ENCODE assay signal across 19 mouse cellular contexts in the genomic region with DNA sequence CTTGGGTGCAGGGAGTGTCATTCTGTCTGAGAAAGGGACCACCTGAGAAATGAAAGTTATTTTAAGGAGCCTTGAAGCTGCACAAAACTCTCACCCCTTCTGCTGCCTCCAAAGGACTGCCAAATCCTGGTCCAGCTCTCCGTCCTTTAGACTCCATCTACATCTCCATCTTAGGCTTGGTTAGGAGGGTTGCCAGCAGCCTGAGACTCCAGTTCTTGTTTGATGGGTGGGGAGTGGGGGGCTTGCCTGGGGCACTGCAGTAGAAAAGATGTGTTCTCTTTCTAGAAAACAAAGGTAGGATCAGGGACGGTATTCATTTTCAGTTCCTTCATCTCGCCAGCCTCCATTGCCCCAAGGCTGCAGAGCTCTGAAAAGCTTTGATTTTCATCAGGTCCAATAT. TPM values are rescaled to one million over a fixed set of nuclear protein-coding genes. Genes with fewer than 3 reads are reported as not detected.
DNase-seq lines count a peak whose midpoint lies in the region; ATAC-seq and TF ChIP-seq lines count a peak whose summit lies in the region.
"Had no signal": no experiment of that assay in that cellular context is flagged by ENCODE, and none has a peak within 500 bp of the region (broad histone marks: within the 10 kb centered on the region; RNA-seq: fewer than 3 reads in every experiment).

No protein-coding gene starts in this region.

- peak overlapping the region; percentile 60 for H3K9ac ChIP-seq in kidney, embryonic 16.5 days (replicated peaks; ENCODE audit: low read length)
- H3K9ac ChIP-seq in intestine, embryonic 16.5 days (ENCODE audit: low read depth, low read length): peak overlapping the region; percentile 43; the same call in 1 of the 2 replicates
- H3K9ac ChIP-seq: hindbrain, embryonic 15.5 days; midbrain, embryonic 12.5 days had no signal

- peak overlapping the region; percentile 71 for H3K4me2 ChIP-seq in kidney, embryonic 16.5 days (replicated peaks; ENCODE audit: low read depth, low read length)
- peak overlapping the region; percentile 41; the same call in 1 of the 2 replicates for H3K4me2 ChIP-seq in intestine, embryonic 16.5 days (ENCODE audit: low read depth, low read length)
- H3K4me2 ChIP-seq: hindbrain, embryonic 15.5 days; midbrain, embryonic 12.5 days had no signal

- H3K27me3 ChIP-seq in kidney, embryonic 16.5 days (ENCODE audit: insufficient read depth, low read length): peaks cover 43% of the 10 kb centered on the region
- H3K27me3 ChIP-seq in intestine, embryonic 16.5 days (replicated peaks; ENCODE audit: control insufficient read depth, insufficient read depth, low read length): peaks cover 79% of the 10 kb centered on the region
- H3K27me3 ChIP-seq in midbrain, embryonic 10.5 days (ENCODE audit: low read depth, poor library complexity, severe bottlenecking): peaks cover 100% of the 10 kb centered on the region

- H3K9me3 ChIP-seq in kidney, embryonic 16.5 days (ENCODE audit: low read length): no peaks in the 10 kb centered on the region
- no peaks in the 10 kb centered on the region for H3K9me3 ChIP-seq in intestine, embryonic 16.5 days (ENCODE audit: control insufficient read depth, low read length)
- no peaks in the 10 kb centered on the region for H3K9me3 ChIP-seq in midbrain, embryonic 10.5 days (replicated peaks)
- H3K9me3 ChIP-seq: hindbrain, embryonic 15.5 days; midbrain, embryonic 12.5 days had no signal

- H3K4me3 ChIP-seq in kidney, embryonic 16.5 days (ENCODE audit: low read length): peak overlapping the region; percentile 63
- peak overlapping the region; percentile 49 for H3K4me3 ChIP-seq in intestine, embryonic 16.5 days (ENCODE audit: low read length)
- no peak overlapping the region for H3K4me3 ChIP-seq in midbrain, embryonic 10.5 days
- H3K4me3 ChIP-seq in layer of hippocampus, adult 2 months: no peak overlapping the region
- H3K4me3 ChIP-seq: erythroblast, embryonic 14.5 days; hindbrain, embryonic 15.5 days; midbrain, embryonic 12.5 days had no signal

- H3K36me3 ChIP-seq in kidney, embryonic 16.5 days (ENCODE audit: insufficient read depth, low read length): no peaks in the 10 kb centered on the region
- H3K36me3 ChIP-seq in intestine, embryonic 16.5 days (ENCODE audit: control insufficient read depth, insufficient read depth, low read length): no peaks in the 10 kb centered on the region
- H3K36me3 ChIP-seq in midbrain, embryonic 10.5 days: no peaks in the 10 kb centered on the region
- H3K36me3 ChIP-seq: hindbrain, embryonic 15.5 days; midbrain, embryonic 12.5 days had no signal

- peaks cover 52% of the 10 kb centered on the region for H3K4me1 ChIP-seq in kidney, embryonic 16.5 days (ENCODE audit: insufficient read depth, low read length)
- peaks cover 8% of the 10 kb centered on the region; the same call in 1 of the 2 replicates for H3K4me1 ChIP-seq in intestine, embryonic 16.5 days (ENCODE audit: control insufficient read depth, insufficient read depth, low read length)
- peaks cover 14% of the 10 kb centered on the region for H3K4me1 ChIP-seq in midbrain, embryonic 10.5 days

- peak overlapping the region; percentile 97 for H3K27ac ChIP-seq in kidney, embryonic 16.5 days (ENCODE audit: low read length)
- H3K27ac ChIP-seq in intestine, embryonic 16.5 days (ENCODE audit: low read length): peak overlapping the region; percentile 78
- no peak overlapping the region for H3K27ac ChIP-seq in midbrain, embryonic 10.5 days (replicated peaks)
- H3K27ac ChIP-seq in layer of hippocampus, adult 2 months: no peak overlapping the region
- H3K27ac ChIP-seq: hindbrain, embryonic 15.5 days; midbrain, embryonic 12.5 days had no signal

- ATAC-seq in kidney, embryonic 16.5 days (ENCODE audit: low FRiP score, low TSS enrichment): no peak
- no peak for ATAC-seq in intestine, embryonic 16.5 days
- ATAC-seq: forebrain, embryonic 16.5 days had no signal

- WGBS in kidney, embryonic 16.5 days: 3% methylated on average over 3 of the region's 3 CpGs
- 7% methylated on average over 3 of the region's 3 CpGs for WGBS in intestine, embryonic 16.5 days
- WGBS in midbrain, embryonic 10.5 days: under 1% methylated on average over 3 of the region's 3 CpGs

- TF ChIP-seq CTCF in layer of hippocampus, adult 2 months (conservative IDR thresholded peaks at IDR 0.05): no peak

- no peak for DNase-seq in kidney, postnatal 10 days
- peak; percentile 64 for DNase-seq in neural tube, embryonic 10.5 days (ENCODE audit: extremely low spot score, low spot score)
- DNase-seq in urinary bladder, postnatal 4 days (ENCODE audit: low spot score in 2 of 2): no peak
- no peak for DNase-seq in midbrain, embryonic 10.5 days (ENCODE audit: low spot score)
- no peak for DNase-seq in layer of hippocampus, adult 2 months (ENCODE audit: low spot score in 2 of 2)
- DNase-seq: cerebellum, adult 9-10 months; gastrocnemius, postnatal 10 days; lung, adult 2 months; lung, postnatal 4 days; retina, postnatal 1 day had no signal

RNA-seq across cellular contexts. Expression of a gene that starts 0.6 kb away (rescaled TPM):
- 7.6 and 11.0 TPM in 2 replicates for polyA plus RNA-seq in kidney, embryonic 16.5 days (2015; fragmentation: Nextera tagmentation; extraction: Ambion mirVana)
- polyA plus RNA-seq in intestine, embryonic 16.5 days (2015; fragmentation: Nextera tagmentation; extraction: Ambion mirVana): 3.2 and 4.0 TPM in 2 replicates
- not detected in 2 replicates for polyA plus RNA-seq in midbrain, embryonic 10.5 days (2016; fragmentation: Nextera tagmentation; extraction: Ambion mirVana)
- total RNA-seq in layer of hippocampus, adult 2 months (2021): not detected
- total RNA-seq: liver, adult 2 months had no signal
- polyA plus RNA-seq: erythroblast, embryonic 14.5 days; forebrain, embryonic 16.5 days; heart, postnatal 0 days; liver, adult 2 months; midbrain, embryonic 12.5 days had no signal

RNA-seq across cellular contexts. Expression of a gene that starts 7.0 kb away (rescaled TPM):
- polyA plus RNA-seq in kidney, embryonic 16.5 days (2015; fragmentation: Nextera tagmentation; extraction: Ambion mirVana): 6.6 and 9.2 TPM in 2 replicates
- polyA plus RNA-seq in intestine, embryonic 16.5 days (2015; fragmentation: Nextera tagmentation; extraction: Ambion mirVana): 4.5 and 4.9 TPM in 2 replicates
- not detected in 2 replicates for polyA plus RNA-seq in midbrain, embryonic 10.5 days (2016; fragmentation: Nextera tagmentation; extraction: Ambion mirVana)
- total RNA-seq in layer of hippocampus, adult 2 months (2021): not detected
- total RNA-seq: heart, adult 8-10 months; liver, adult 2 months had no signal
- polyA plus RNA-seq: erythroblast, embryonic 14.5 days; forebrain, embryonic 16.5 days; heart, postnatal 0 days; liver, adult 2 months; lung, adult 2 months; midbrain, embryonic 12.5 days had no signal

RNA-seq across cellular contexts. Expression of a gene that starts 21.2 kb away (rescaled TPM):
- 7.4 and 9.2 TPM in 2 replicates for polyA plus RNA-seq in kidney, embryonic 16.5 days (2015; fragmentation: Nextera tagmentation; extraction: Ambion mirVana)
- polyA plus RNA-seq in intestine, embryonic 16.5 days (2015; fragmentation: Nextera tagmentation; extraction: Ambion mirVana): 0.49 and 0.76 TPM in 2 replicates
- not detected in 2 replicates for polyA plus RNA-seq in midbrain, embryonic 10.5 days (2016; fragmentation: Nextera tagmentation; extraction: Ambion mirVana)
- not detected for total RNA-seq in layer of hippocampus, adult 2 months (2021)
- total RNA-seq: heart, adult 8-10 months; liver, adult 2 months had no signal
- polyA plus RNA-seq: erythroblast, embryonic 14.5 days; forebrain, embryonic 16.5 days; heart, postnatal 0 days; liver, adult 2 months; lung, adult 2 months; midbrain, embryonic 12.5 days had no signal

RNA-seq across cellular contexts. Expression of a gene that starts 21.3 kb away (rescaled TPM):
- 6.9 and 8.6 TPM in 2 replicates for polyA plus RNA-seq in kidney, embryonic 16.5 days (2015; fragmentation: Nextera tagmentation; extraction: Ambion mirVana)
- polyA plus RNA-seq in intestine, embryonic 16.5 days (2015; fragmentation: Nextera tagmentation; extraction: Ambion mirVana): 8.8 and 9.7 TPM in 2 replicates
- polyA plus RNA-seq in midbrain, embryonic 10.5 days (2016; fragmentation: Nextera tagmentation; extraction: Ambion mirVana): not detected in 2 replicates
- total RNA-seq in layer of hippocampus, adult 2 months (2021): not detected
- total RNA-seq: heart, adult 8-10 months; liver, adult 2 months had no signal
- polyA plus RNA-seq: forebrain, embryonic 16.5 days; heart, postnatal 0 days; liver, adult 2 months had no signal

RNA-seq across cellular contexts. Expression of a gene that starts 30.2 kb away (rescaled TPM):
- polyA plus RNA-seq in kidney, embryonic 16.5 days (2015; fragmentation: Nextera tagmentation; extraction: Ambion mirVana): 4.3 and 5.9 TPM in 2 replicates
- polyA plus RNA-seq in intestine, embryonic 16.5 days (2015; fragmentation: Nextera tagmentation; extraction: Ambion mirVana): 6.8 and 7.2 TPM in 2 replicates
- polyA plus RNA-seq in midbrain, embryonic 10.5 days (2016; fragmentation: Nextera tagmentation; extraction: Ambion mirVana): 0.04 and 0.06 TPM in 2 replicates
- total RNA-seq in layer of hippocampus, adult 2 months (2021): not detected
- polyA plus RNA-seq: erythroblast, embryonic 14.5 days; forebrain, embryonic 16.5 days; heart, postnatal 0 days; liver, adult 2 months; midbrain, embryonic 12.5 days had no signal

Comparison
In these comparisons a context has a peak if more than half of its experiments do, and no peak if none do; other contexts are left out.
1. H3K27ac ChIP-seq: peak in kidney, embryonic 16.5 days (single experiment) and intestine, embryonic 16.5 days (single experiment); none in midbrain, embryonic 10.5 days (single experiment) and layer of hippocampus, adult 2 months (single experiment).
2. H3K4me3 ChIP-seq: peak in kidney, embryonic 16.5 days (single experiment) and intestine, embryonic 16.5 days (single experiment); none in midbrain, embryonic 10.5 days (single experiment) and layer of hippocampus, adult 2 months (single experiment).